Mouse (Mus musculus): ENCODE measurements around the gene Brca1.
"Not testable (repeated sequence)": the region's sequence is repeated elsewhere in the genome, so short reads cannot be mapped to it uniquely, and the experiment has no call there.

The Brca1 gene

DNA sequence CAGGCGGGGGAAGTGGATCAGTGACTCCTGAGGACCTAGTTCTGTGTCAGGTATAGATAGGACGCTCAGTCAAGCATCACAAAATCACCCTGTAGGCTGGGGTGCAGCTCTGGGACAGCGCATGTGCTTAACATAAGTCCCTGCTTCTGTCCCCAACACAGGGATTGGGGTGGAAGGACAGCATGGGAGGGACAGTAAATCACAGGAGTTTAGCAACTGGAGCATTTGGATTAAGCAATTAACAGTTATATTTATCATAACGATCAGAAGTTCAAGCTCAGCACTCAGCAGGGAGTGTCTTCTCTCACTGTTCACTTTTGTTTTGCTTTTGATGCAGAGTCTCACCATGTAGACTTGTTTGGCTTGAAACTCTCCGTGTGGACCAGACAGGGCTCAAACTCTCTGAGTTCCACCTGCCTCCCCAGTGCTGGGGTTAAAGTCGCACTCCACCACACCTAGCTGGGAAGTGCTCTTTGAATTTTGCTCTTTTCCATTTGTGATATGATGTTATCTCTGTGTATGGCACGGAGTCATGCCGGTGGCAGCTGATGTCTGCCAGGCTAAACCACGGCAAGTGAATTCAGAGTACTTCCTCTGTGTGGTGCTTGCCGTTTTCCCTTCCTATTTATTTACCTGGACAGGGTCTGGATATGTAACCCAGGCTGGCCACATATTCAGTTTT lies 99.5 kb downstream of the Brca1 start:
- DNase-seq (ENCODE audit: low read depth in 1 of 2, low spot score in 2 of 2): no peak

GRCm38 (mm10) chr11:101451536-101451935 lies 100.2 kb downstream of the Brca1 start:
- DNase-seq (ENCODE audit: low read depth in 1 of 2, low spot score in 2 of 2): no peak

GRCm38 (mm10) chr11:101450394-101450793 lies 101.4 kb downstream of the Brca1 start:
- no peak for DNase-seq (ENCODE audit: low read depth in 1 of 2, low spot score in 2 of 2)

GRCm38 (mm10) chr11:101449596-101449995 lies 102.2 kb downstream of the Brca1 start:
- not testable (repeated sequence) for DNase-seq (ENCODE audit: low read depth in 1 of 2, low spot score in 2 of 2)

DNA sequence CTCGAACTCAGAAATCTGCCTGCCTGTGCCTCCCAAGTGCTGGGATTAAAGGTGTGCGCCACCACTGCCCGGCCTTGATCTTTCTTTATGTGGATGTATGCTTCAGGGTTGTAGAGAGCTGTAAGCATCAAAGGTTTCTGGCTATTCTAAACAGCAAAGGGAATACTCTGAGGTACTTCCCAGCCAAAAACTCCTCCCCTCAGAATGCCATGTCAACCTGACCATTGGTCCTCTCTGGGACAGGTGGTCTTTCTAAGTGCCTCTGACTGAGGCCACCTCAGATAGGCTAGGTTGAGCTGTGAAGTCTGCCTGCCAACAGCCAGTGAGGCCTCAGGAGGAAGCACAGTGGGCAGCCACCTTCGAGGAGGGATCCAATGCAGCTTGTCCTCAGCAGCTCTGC lies 102.9 kb downstream of the Brca1 start:
- DNase-seq (ENCODE audit: low read depth in 1 of 2, low spot score in 2 of 2): no peak

DNA sequence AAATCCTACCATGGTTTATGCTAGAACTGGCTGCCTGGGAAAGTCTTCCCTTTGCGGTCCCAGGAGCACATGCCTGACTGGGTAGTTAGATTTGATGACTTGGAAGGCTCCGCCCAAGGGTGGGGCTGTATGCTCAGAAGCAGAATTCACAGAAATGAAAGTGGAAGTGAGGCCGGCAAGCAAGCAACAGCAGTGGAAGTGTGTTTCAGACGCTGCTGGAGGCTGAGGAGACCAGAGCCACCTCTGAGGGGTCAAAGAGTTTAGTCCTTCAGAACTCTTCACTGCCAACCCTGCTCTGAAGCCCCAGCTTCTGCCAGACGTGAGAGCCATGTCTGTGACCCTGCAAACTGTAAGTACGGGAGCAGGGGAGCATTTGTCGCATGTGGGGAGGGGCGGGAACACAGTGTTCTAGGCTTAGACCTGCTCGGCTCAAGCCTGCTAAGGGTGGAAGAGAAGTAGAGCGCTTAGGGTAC lies 103.4 kb downstream of the Brca1 start, which contains the start of gene Ifi35:
Gene Ifi35 (plus strand): TSS at position 134 of the 473 bp plus-strand sequence.
- peak in 1 of 2 experiments; percentile 65 for DNase-seq (ENCODE audit: low read depth in 1 of 2, low spot score in 2 of 2)

- no peak for DNase-seq (ENCODE audit: low read depth in 1 of 2, low spot score in 2 of 2)
Measured at GRCm38 (mm10) chr11:101447786-101448185, 104.0 kb downstream of the Brca1 start.

GRCm38 (mm10) chr11:101446860-101447259 lies 104.9 kb downstream of the Brca1 start:
- not testable (repeated sequence) for DNase-seq (ENCODE audit: low read depth in 1 of 2, low spot score in 2 of 2)

DNA sequence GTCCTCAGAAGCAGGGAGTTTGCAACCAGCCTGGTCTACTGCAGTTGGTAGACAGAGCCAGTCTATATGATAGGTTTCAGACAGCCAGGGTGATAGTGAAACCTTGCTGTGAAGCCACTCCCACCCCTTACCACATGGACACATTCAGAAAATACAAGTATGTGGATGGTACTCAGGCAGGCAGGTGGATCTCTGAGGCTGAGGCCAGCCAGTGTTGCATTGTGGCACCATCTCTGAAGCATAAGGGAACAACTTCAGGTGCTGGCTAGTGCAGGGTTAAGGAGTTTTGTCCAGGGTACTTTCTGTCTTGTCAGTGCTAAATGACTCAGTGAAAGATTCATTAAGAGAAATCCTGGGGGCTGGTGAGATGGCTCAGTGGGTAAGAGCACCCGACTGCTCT lies 105.4 kb downstream of the Brca1 start:
- DNase-seq (ENCODE audit: low read depth in 1 of 2, low spot score in 2 of 2): no peak

DNA sequence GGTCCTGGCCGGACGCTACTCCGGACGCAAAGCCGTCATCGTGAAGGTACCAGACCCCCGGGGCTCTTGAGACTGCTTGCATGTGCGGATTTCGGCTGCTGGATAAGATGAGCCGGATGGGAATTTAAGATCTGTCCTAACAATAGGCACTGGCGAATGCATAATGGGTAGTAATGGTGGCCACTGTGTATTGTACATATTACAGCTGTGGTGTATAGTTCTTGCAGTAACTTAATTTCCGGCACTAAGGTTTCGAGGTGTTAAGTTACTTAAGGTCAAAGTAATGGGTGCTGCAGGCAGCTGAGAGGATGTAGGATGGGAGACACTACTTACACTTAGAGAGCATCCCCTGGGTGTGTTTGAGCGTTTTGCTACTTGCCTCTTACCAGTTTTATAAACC lies 109.0 kb downstream of the Brca1 start:
- DNase-seq (ENCODE audit: low read depth in 1 of 2, low spot score in 2 of 2): no peak

DNA sequence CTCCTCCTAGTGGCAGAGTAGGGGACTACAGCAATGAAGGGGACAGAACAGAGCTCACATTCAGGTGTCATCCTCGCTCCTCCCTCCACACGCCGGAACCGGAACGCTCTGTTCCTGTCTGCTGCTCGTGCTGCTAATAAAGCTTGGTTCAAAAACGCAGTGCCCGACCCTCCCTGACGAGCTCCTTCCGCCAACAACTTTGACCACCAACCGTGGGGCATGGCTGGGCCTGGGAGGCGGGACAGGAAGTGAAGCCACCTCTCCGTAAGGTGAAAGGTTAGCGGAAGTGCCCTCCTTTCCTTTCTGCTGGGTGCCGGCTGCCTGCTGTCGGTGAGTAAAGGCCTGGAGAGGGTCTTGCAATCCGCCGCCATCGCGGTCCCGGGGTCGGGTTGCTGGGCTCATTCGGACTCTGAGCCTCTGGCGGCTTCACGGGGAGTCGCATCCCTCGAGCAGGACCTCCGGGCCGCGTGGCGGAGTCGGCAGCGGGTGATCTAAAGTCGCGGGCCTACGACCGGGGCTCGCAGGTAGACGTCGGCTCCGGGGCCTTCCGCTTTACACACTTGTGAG lies 109.5 kb downstream of the Brca1 start, which contains the start of gene Rpl27:
Gene Rpl27 (plus strand): TSS at position 172 of the 567 bp plus-strand sequence.
- DNase-seq (ENCODE audit: low read depth in 1 of 2, low spot score in 2 of 2): peak; percentile 93 to 96

GRCm38 (mm10) chr11:101441450-101442126 lies 110.2 kb downstream of the Brca1 start:
- not testable (repeated sequence) for DNase-seq (ENCODE audit: low read depth in 1 of 2, low spot score in 2 of 2)

Data from monocyte, adult 2 months (primary cell).